Mouse (Mus musculus) heart, postnatal 0 days (tissue): ENCODE results near the gene Arhgap45. TPM values are rescaled to one million over a fixed set of nuclear protein-coding genes. Genes with fewer than 3 reads are reported as not detected.
A peak's percentile ranks its signal among the peaks of the same experiment; 100 is the strongest.

Source experiments
- ATAC-seq: fragments of 200-750 bp; cut with Nextera tagmentation; 2 replicates; pipeline ENCODE4 v1.8.0; 2017; ENCODE audit warnings: low read depth, moderate number of reproducible peaks, moderate library complexity; ENCODE audit not compliant: insufficient read depth
- DNase-seq: peaks from one replicate; pipeline ENCODE4 v3.0.0-alpha.2; 2016; ENCODE audit warnings: low spot score
- H3K27ac ChIP-seq: fragments of 300-500 bp; sonication (generic); 2 replicates; pipeline ENCODE4 v1.5.1; 2014; ENCODE audit warnings: low read depth, mild to moderate bottlenecking
- H3K27me3 ChIP-seq: fragments of 300-500 bp; sonication (generic); 2 replicates; pipeline ENCODE4 v1.6.1; 2014; ENCODE audit warnings: low read length, mixed read lengths; ENCODE audit not compliant: control insufficient read depth, insufficient read depth
- H3K36me3 ChIP-seq: fragments of 300-500 bp; sonication (generic); replicated peaks from 2 replicates; pipeline ENCODE4 v1.6.1; 2014; ENCODE audit warnings: low read length, mixed read lengths; ENCODE audit not compliant: control insufficient read depth, insufficient read depth
- H3K4me1 ChIP-seq: fragments of 300-500 bp; sonication (generic); 2 replicates; pipeline ENCODE4 v1.6.1; 2014; ENCODE audit warnings: antibody characterized with exemption; ENCODE audit not compliant: control insufficient read depth, insufficient read depth
- H3K4me2 ChIP-seq: fragments of 300-500 bp; sonication (generic); 2 replicates; pipeline ENCODE4 v1.6.1; 2014; ENCODE audit warnings: low read depth, mild to moderate bottlenecking, low read length, moderate library complexity
- H3K4me3 ChIP-seq: fragments of 300-500 bp; sonication (generic); 2 replicates; pipeline ENCODE4 v1.5.1; 2014; ENCODE audit warnings: low read depth, low read length
- H3K9ac ChIP-seq: fragments of 300-500 bp; sonication (generic); replicated peaks from 2 replicates; pipeline ENCODE4 v1.6.1; 2014; ENCODE audit warnings: low read depth, low read length, mixed read lengths
- H3K9me3 ChIP-seq: fragments of 300-500 bp; sonication (generic); replicated peaks from 2 replicates; pipeline ENCODE4 v1.6.1; 2016; ENCODE audit warnings: low read length; ENCODE audit not compliant: control insufficient read depth
- CTCF ChIP-seq: IDR thresholded peaks from 2 replicates; pipeline ENCODE4 v1.5.1; 2016; ENCODE audit warnings: antibody characterized with exemption, control low read depth, low read depth
- EP300 ChIP-seq: IDR thresholded peaks from 2 replicates; pipeline ENCODE4 v1.6.1; 2016; ENCODE audit warnings: antibody characterized with exemption, low read depth
- WGBS: fragments of 180-500 bp; shearing (Covaris S2); extraction: QIAGEN DNeasy Blood & Tissue Kit; methylation state at CpG from one replicate; pipeline ENCODE4 v1.1.7; 2014; 5-methylcytosine and 5-hydroxymethylcytosine counted together
- polyA plus RNA-seq: library from polyadenylated mRNA; unstranded; fragments of >200 nt; fragmentation: Nextera tagmentation; extraction: Ambion mirVana; gene quantifications from 2 replicates; pipeline ENCODE4 v1.2.1, GENCODE M21; 2015
- total RNA-seq: library from RNA; depleted of rRNA; stranded (reverse); fragments of >200 nt; gene quantifications from 2 replicates; pipeline ENCODE4 v1.2.3, GENCODE M21; 2014; ENCODE audit warnings: low replicate concordance

Gene Arhgap45
- total and polyA plus RNA-seq, 2 experiments from 2014 or later: 1.9 to 3.9 TPM

DNA sequence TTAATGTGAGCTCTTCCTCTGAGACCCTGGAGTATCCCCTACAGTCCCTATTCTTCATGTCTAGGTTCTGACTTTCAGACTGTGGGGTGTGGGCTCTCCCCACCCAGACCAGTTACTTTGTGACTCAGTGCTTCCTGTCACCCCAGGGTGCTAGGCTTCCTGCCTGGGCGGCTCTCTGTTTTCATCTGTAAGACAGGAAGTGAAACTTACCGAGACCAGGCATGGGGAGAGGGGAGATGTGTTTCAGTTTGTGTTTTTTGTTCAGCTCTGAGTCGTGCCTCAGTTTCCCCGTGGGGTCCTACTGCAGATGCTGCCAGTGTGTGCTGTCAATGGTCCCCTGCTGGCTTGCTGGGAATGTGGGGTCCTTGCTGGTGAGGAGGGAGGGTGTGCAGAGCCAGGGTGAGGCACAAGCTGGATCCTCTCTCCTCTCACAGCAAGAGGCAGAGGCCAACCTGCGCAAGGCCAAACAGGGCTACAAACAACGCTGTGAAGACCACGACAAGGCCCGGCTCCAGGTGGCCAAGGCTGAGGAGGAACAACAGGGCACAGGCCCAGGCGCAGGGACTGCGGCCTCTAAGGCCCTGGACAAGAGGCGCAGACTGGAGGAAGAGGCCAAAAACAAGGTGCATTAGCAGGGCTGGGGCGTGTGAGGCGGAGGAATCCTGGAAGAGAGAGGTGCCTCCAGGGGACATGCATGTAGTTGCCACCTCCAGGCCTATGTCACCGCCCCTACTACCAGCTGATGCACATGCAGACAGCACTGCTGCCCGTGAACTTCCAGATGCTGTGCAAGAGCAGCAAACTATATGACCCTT, 8.0 kb downstream of the Arhgap45 start:
- Histone ChIP-seq H3K36me3 (no peaks in the 10 kb centered on the region), H3K9ac (no peak overlapping the region), H3K4me1 (no peaks in the 10 kb centered on the region), H3K4me2 (no peak overlapping the region), H3K27ac (peak overlapping the region; percentile 9; the same call in 1 of the 2 replicates), H3K4me3 (no peak overlapping the region), H3K9me3 (no peaks in the 10 kb centered on the region), H3K27me3 (no peaks in the 10 kb centered on the region)
- WGBS: 69% methylated on average over 15 of the region's 15 CpGs
- no peak for DNase-seq
- TF ChIP-seq EP300 (no peak), CTCF (no peak)
- ATAC-seq: no peak

DNA sequence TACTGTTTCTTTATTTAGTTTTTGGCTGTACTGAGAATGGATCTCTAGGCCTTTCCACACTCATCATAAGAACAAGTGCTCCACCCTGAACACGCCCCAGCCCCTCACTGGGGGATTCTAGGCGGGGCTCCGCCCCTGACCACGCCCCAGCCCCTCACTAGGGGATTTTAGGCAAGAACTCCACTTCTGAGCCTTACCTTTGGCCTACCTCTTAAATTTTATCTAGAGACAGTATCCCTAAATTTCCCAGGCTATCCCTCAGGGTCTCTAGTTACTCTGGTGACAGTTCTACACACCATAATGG, 8.5 kb downstream of the Arhgap45 start:
- 64% methylated on average over 4 of the region's 4 CpGs for WGBS
- TF ChIP-seq CTCF (no peak), EP300 (no peak)
- no peaks in the 10 kb centered on the region for H3K9me3 ChIP-seq
- no peaks in the 10 kb centered on the region for H3K4me1 ChIP-seq
- no peaks in the 10 kb centered on the region for H3K27me3 ChIP-seq
- no peak for ATAC-seq
- no peak for DNase-seq
- H3K36me3 ChIP-seq: no peaks in the 10 kb centered on the region
- no peak overlapping the region for H3K4me2 ChIP-seq
- no peak overlapping the region for H3K4me3 ChIP-seq
- H3K9ac ChIP-seq: no peak overlapping the region
- H3K27ac ChIP-seq: no peak overlapping the region

DNA sequence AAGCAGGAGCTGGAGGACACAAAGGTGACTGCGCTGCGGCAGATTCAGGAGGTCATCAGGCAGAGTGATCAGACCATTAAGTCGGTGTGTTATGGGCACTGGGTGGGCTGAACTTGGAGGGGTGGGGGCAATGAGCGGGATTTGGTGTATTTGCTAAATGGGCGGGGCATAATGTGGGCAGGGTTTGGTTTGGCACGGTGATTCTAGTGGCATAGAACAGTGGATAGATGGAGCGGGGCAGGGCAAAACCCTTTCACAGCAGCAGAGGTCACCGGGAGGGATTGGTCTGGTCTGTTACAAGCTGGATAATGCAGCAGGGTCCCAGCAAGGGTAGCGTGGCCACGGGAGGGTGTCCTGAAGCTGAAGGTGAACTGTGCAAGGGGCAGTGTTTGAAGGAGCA, 9.0 kb downstream of the Arhgap45 start:
- DNase-seq (no peak), ATAC-seq (no peak)
- H3K9me3 ChIP-seq: no peaks in the 10 kb centered on the region
- no peak overlapping the region for H3K27ac ChIP-seq
- no peak overlapping the region for H3K4me2 ChIP-seq
- H3K36me3 ChIP-seq: no peaks in the 10 kb centered on the region
- 82% methylated on average over 10 of the region's 10 CpGs for WGBS
- no peak for TF ChIP-seq EP300
- TF ChIP-seq CTCF: no peak
- H3K9ac ChIP-seq: no peak overlapping the region
- H3K27me3 ChIP-seq: no peaks in the 10 kb centered on the region
- no peak overlapping the region for H3K4me3 ChIP-seq
- no peaks in the 10 kb centered on the region for H3K4me1 ChIP-seq

DNA sequence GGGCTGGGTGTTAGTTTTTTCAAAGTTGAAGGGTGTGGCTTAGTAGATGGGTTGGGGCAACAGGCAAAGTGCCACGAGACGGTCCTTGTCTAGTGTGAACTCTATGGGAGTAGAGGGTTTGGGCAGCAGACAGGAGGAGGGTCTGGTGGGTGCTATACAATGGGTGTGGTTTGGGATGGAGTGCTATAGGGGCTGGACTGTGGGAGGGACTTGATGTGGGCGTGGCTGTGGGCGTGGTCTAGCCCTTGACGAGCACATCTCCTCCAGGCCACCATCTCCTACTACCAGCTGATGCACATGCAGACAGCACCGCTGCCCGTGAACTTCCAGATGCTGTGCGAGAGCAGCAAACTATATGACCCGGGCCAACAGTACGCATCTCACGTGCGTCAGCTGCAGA, 9.4 kb downstream of the Arhgap45 start:
- ATAC-seq: no peak
- WGBS: 65% methylated on average over 12 of the region's 12 CpGs
- TF ChIP-seq EP300 (no peak), CTCF (no peak)

DNA sequence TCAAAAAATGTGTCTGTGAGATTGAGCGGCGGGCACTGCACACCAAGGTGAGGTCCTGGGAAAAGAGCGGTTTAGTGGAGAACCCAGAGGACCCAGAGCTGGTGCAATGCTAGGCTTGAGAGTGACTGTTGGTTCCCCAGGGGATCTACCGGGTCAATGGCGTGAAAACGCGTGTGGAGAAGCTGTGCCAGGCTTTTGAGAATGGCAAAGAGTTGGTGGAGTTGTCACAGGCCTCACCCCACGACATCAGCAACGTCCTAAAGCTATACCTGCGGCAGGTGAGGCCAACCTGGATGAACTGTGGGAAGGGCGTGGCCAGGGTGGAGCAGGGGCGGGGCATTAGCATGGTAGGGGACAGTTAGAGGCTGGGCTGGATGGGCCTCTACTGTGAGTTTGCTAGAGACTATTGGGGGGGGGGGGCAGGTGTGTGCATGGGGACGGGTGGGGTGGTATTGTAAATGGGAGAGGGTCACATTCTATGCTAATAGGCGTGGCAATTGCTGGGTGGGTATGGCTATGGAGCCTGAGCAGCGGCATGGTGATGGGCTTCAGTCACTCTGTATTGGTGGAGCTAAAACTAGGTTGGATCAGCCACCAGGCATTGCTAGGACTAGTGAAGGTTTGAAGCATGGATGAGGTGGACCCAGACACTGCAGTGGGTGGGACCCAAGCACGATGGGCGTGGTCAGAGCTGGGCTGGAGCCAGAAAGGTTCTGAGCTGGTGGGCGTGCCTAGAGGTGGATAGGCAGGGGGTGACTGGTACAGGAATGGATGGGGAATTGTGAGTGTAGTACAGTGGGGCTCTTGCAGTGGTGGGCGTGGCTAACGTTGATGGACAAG, 11.4 kb downstream of the Arhgap45 start:
- WGBS: 67% methylated on average over 20 of the region's 20 CpGs
- no peak for ATAC-seq

More for the DNA sequence above, 9.4 kb downstream of the Arhgap45 start:
- no peak for DNase-seq
- no peak overlapping the region for H3K27ac ChIP-seq
- H3K4me3 ChIP-seq: no peak overlapping the region
- no peaks in the 10 kb centered on the region; the same call in 1 of the 2 replicates for H3K36me3 ChIP-seq
- no peaks in the 10 kb centered on the region for H3K9me3 ChIP-seq
- H3K4me2 ChIP-seq: no peak overlapping the region
- H3K27me3 ChIP-seq: no peaks in the 10 kb centered on the region
- no peak overlapping the region for H3K9ac ChIP-seq
- no peaks in the 10 kb centered on the region for H3K4me1 ChIP-seq

More for the DNA sequence above, 11.4 kb downstream of the Arhgap45 start:
- Histone ChIP-seq H3K27me3 (no peaks in the 10 kb centered on the region), H3K4me3 (no peak overlapping the region), H3K36me3 (no peaks in the 10 kb centered on the region; the same call in 1 of the 2 replicates), H3K27ac (no peak overlapping the region), H3K9ac (no peak overlapping the region), H3K4me1 (peaks cover 4% of the 10 kb centered on the region; the same call in 1 of the 2 replicates), H3K9me3 (no peaks in the 10 kb centered on the region), H3K4me2 (no peak overlapping the region)
- no peak for DNase-seq
- TF ChIP-seq CTCF (no peak), EP300 (no peak)
